Mouse (Mus musculus) embryonic fibroblast, embryonic 13.5 days (primary cell): ENCODE data around the gene Kalrn. TPM values are rescaled to one million over a fixed set of nuclear protein-coding genes. Genes with fewer than 3 reads are reported as not detected.

Source experiments
- H3K27ac ChIP-seq: 2 replicates; pipeline ENCODE4 v1.5.1; 2012; ENCODE audit warnings: low read length, control low read depth, inconsistent platforms; ENCODE audit not compliant: insufficient read depth
- H3K4me1 ChIP-seq: 2 replicates; pipeline ENCODE4 v1.6.1; 2011; ENCODE audit warnings: low read length; ENCODE audit not compliant: control insufficient read depth, insufficient read depth
- H3K4me3 ChIP-seq: 2 replicates; pipeline ENCODE4 v1.5.1; 2011; ENCODE audit warnings: mild to moderate bottlenecking, control low read depth, low read length; ENCODE audit not compliant: insufficient read depth
- CTCF ChIP-seq: IDR thresholded peaks from 2 replicates; pipeline ENCODE4 v1.5.1; 2011; ENCODE audit warnings: mild to moderate bottlenecking, control low read depth, low read length, moderate library complexity, borderline replicate concordance; ENCODE audit not compliant: insufficient read depth
- POLR2A ChIP-seq: IDR thresholded peaks from 2 replicates; pipeline ENCODE4 v1.6.1; 2011; ENCODE audit warnings: low read depth, mild to moderate bottlenecking, control low read depth, low read length, moderate library complexity
- polyA plus RNA-seq: library from polyadenylated mRNA; stranded (reverse); fragments of >200 nt; gene quantifications from 2 replicates; pipeline ENCODE4 v1.2.4, GENCODE M21; 2011; ENCODE audit warnings: low read depth; ENCODE audit not compliant: missing spikeins, insufficient read length

Kalrn gene
- polyA plus RNA-seq, 1 experiment: 25.5 TPM

- TF ChIP-seq POLR2A (no peak), CTCF (no peak)
- no peak overlapping the region for H3K27ac ChIP-seq
- H3K4me3 ChIP-seq: no peak overlapping the region
- 0 out of 2 replicates have a peak, but pooled peaks cover 2% of the 10 kb centered on the region for H3K4me1 ChIP-seq
Measured at GRCm38 (mm10) chr16:34376166-34376857, 197.0 kb downstream of the Kalrn start.

- no peak overlapping the region for H3K27ac ChIP-seq
- no peak overlapping the region for H3K4me3 ChIP-seq
- TF ChIP-seq CTCF: no peak
- no peak for TF ChIP-seq POLR2A
- H3K4me1 ChIP-seq: 0 out of 2 replicates have a peak, but pooled peaks cover 2% of the 10 kb centered on the region
Measured at GRCm38 (mm10) chr16:34373519-34373918, 199.8 kb downstream of the Kalrn start.

- Histone ChIP-seq H3K4me3 (no peak overlapping the region), H3K27ac (no peak overlapping the region), H3K4me1 (0 out of 2 replicates have a peak, but pooled peaks cover 2% of the 10 kb centered on the region)
- TF ChIP-seq POLR2A: no peak
- TF ChIP-seq CTCF: no peak
Measured at GRCm38 (mm10) chr16:34372103-34372741, 201.1 kb downstream of the Kalrn start.

- no peaks in the 10 kb centered on the region for H3K4me1 ChIP-seq
- no peak overlapping the region for H3K27ac ChIP-seq
- no peak overlapping the region for H3K4me3 ChIP-seq
- TF ChIP-seq POLR2A (no peak), CTCF (no peak)
Measured at GRCm38 (mm10) chr16:34359206-34359605, 214.1 kb downstream of the Kalrn start.

GRCm38 (mm10) chr16:34355547-34355946, 217.8 kb downstream of the Kalrn start:
- Histone ChIP-seq H3K27ac (no peak overlapping the region), H3K4me3 (no peak overlapping the region), H3K4me1 (no peaks in the 10 kb centered on the region)
- TF ChIP-seq CTCF (no peak), POLR2A (no peak)

GRCm38 (mm10) chr16:34354042-34354441, 219.3 kb downstream of the Kalrn start:
- Histone ChIP-seq H3K4me1 (no peaks in the 10 kb centered on the region), H3K27ac (no peak overlapping the region), H3K4me3 (no peak overlapping the region)
- no peak for TF ChIP-seq POLR2A
- no peak for TF ChIP-seq CTCF

- TF ChIP-seq POLR2A (no peak), CTCF (no peak)
- H3K4me3 ChIP-seq: no peak overlapping the region
- H3K4me1 ChIP-seq: no peaks in the 10 kb centered on the region
- no peak overlapping the region for H3K27ac ChIP-seq
Measured at GRCm38 (mm10) chr16:34352747-34353146, 220.6 kb downstream of the Kalrn start.

GRCm38 (mm10) chr16:34351575-34352150, 221.7 kb downstream of the Kalrn start:
- Histone ChIP-seq H3K4me3 (no peak overlapping the region), H3K27ac (no peak overlapping the region), H3K4me1 (no peaks in the 10 kb centered on the region)
- TF ChIP-seq POLR2A (no peak), CTCF (no peak)

GRCm38 (mm10) chr16:34347574-34347973, 225.8 kb downstream of the Kalrn start:
- Histone ChIP-seq H3K27ac (no peak overlapping the region), H3K4me1 (no peaks in the 10 kb centered on the region), H3K4me3 (no peak overlapping the region)
- TF ChIP-seq CTCF: no peak
- no peak for TF ChIP-seq POLR2A
